Mouse (Mus musculus): ENCODE measurements around the gene AC109138.7.

AC109138.7 gene

GRCm38 (mm10) chr19:4214071-4214770 is at the start of gene AC109138.7, which contains the start of gene Clcf1:
Gene AC109138.7 (plus strand): TSS chr19:4214357.
Gene Clcf1 (plus strand): TSS chr19:4214238.
- CTCF ChIA-PET = interaction anchor here (0.5 to 1.3 kb wide), 4 partner anchors 14 to 89 kb away, joined by 3 to 5 read pairs (median 4); no protein-coding TSS in a partner anchor

GRCm38 (mm10) chr19:4164721-4165120 is 49.4 kb upstream of the AC109138.7 start:
- CTCF ChIA-PET = interaction anchor here (0.7 kb wide), 1 partner anchor 583 kb away, joined by 4 read pairs; no protein-coding TSS in a partner anchor

GRCm38 (mm10) chr19:4166678-4167476 is 47.3 kb upstream of the AC109138.7 start:
- CTCF ChIA-PET = no interaction called here

GRCm38 (mm10) chr19:4169378-4169784 is 44.8 kb upstream of the AC109138.7 start:
- CTCF ChIA-PET = interaction anchor here (0.7 to 0.8 kb wide), 2 partner anchors 14 to 27 kb away, joined by 3 read pairs; no protein-coding TSS in a partner anchor

- CTCF ChIA-PET = no interaction called here
These were observed 44.3 kb upstream of the AC109138.7 start for GRCm38 (mm10) chr19:4169810-4170209.

GRCm38 (mm10) chr19:4170723-4171392 is 43.3 kb upstream of the AC109138.7 start:
- CTCF ChIA-PET = no interaction called here

GRCm38 (mm10) chr19:4171393-4172290 is 42.5 kb upstream of the AC109138.7 start:
- CTCF ChIA-PET = no interaction called here

GRCm38 (mm10) chr19:4172925-4173324 is 41.2 kb upstream of the AC109138.7 start:
- CTCF ChIA-PET = no interaction called here

GRCm38 (mm10) chr19:4175368-4175947 is 38.7 kb upstream of the AC109138.7 start, which contains the start of gene Carns1:
Gene Carns1 (minus strand): TSS chr19:4175479.
- CTCF ChIA-PET = interaction anchor here (0.7 kb wide), 1 partner anchor 20 kb away, joined by 3 read pairs; no protein-coding TSS in a partner anchor

- CTCF ChIA-PET = no interaction called here
These were observed 33.7 kb upstream of the AC109138.7 start for GRCm38 (mm10) chr19:4180411-4180810.

- CTCF ChIA-PET = no interaction called here
These were observed 32.3 kb upstream of the AC109138.7 start for GRCm38 (mm10) chr19:4181892-4182291.

- CTCF ChIA-PET = no interaction called here
These were observed 30.5 kb upstream of the AC109138.7 start for GRCm38 (mm10) chr19:4183689-4184088.

GRCm38 (mm10) chr19:4184976-4185975 is 28.9 kb upstream of the AC109138.7 start:
- CTCF ChIA-PET = interaction anchor here (0.6 to 1.7 kb wide), 5 partner anchors 12 to 119 kb away, joined by 3 to 7 read pairs (median 3); no protein-coding TSS in a partner anchor

- CTCF ChIA-PET = interaction anchor here (0.6 to 1.5 kb wide), 4 partner anchors 30 to 862 kb away, joined by 3 to 4 read pairs (median 4); no protein-coding TSS in a partner anchor
These were observed 26.9 kb upstream of the AC109138.7 start for GRCm38 (mm10) chr19:4187303-4187702.

- CTCF ChIA-PET = interaction anchor here (0.5 to 1.1 kb wide), 2 partner anchors 51 to 484 kb away, joined by 3 to 4 read pairs; no protein-coding TSS in a partner anchor
These were observed 25.0 kb upstream of the AC109138.7 start for GRCm38 (mm10) chr19:4189051-4189620.

- CTCF ChIA-PET = interaction anchor here (0.8 kb wide), 2 partner anchors 13 to 36 kb away, joined by 3 read pairs; no protein-coding TSS in a partner anchor
These were observed 23.3 kb upstream of the AC109138.7 start, which contains the start of gene Tbc1d10c for GRCm38 (mm10) chr19:4190831-4191334. Gene Tbc1d10c (minus strand): TSS chr19:4191284.

GRCm38 (mm10) chr19:4191528-4192250 is 22.5 kb upstream of the AC109138.7 start, which contains the start of gene Ppp1ca:
Gene Ppp1ca (plus strand): TSS chr19:4192065.
- CTCF ChIA-PET = interaction anchor here (0.6 to 1.1 kb wide), 4 partner anchors 15 to 144 kb away, joined by 3 to 14 read pairs (median 4); partner anchors contain the start of gene Ptprcap
